Mouse (Mus musculus) left cerebral cortex, postnatal 14 days (tissue): ENCODE results near the gene Acsl1. TPM values are rescaled to one million over a fixed set of nuclear protein-coding genes. Genes with fewer than 3 reads are reported as not detected.

ENCODE experiments used
- DNase-seq, 2 experiments: peaks; one replicate each; pipeline ENCODE4 v3.0.0; 2021 to 2022; ENCODE audit warnings: low spot score in 2 of 2, mixed read lengths in 1 of 2
- intact Hi-C: fragments of 180-260 bp; cut with DNase I; formaldehyde crosslinking; loops from one replicate; pipeline ENCODE4 v1.15.1; 2025
- total RNA-seq, 2 experiments: library from RNA; stranded (reverse); gene quantifications; 2 replicates each; pipeline ENCODE4 v1.2.3; 2021

The Acsl1 gene
- total RNA-seq, 2 experiments from 2014 or later: 45.0 to 47.3 TPM

DNA sequence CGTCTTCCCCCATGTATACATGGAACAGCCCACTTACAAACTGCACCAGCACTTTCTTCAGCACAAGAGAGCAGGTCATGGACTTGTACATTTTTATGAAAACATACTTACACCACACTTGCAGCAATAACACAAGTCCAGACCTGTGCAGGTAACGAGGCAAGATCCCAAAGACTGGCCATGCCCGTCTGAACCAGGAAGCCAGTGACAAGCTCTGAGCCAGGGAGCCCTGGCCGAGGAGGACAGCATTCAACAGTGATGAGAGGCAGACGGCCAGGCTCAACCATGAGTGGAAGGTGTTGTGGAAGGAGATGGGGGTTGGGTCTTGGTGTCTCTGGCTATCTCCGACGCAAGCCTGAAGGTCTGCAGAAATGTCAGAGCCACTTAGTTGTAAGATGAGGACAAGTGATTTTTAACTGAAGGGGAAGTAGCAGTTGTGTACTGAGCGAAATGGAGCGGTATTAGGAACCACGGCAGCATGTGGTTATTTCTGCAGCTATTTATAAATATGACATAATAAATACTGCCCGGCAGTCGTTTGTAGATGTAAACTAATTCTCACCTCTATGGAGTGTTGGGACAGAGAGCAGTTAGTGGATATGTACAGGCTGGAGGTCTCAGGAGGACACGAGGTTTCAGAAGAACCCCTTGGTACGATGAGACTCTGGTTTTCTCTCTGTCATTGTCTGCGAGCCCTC lies 26.6 kb downstream of the Acsl1 start:
- intact Hi-C loops: no loop called here
- DNase-seq: no peak

GRCm38 (mm10) chr8:46499376-46500061 lies 28.7 kb downstream of the Acsl1 start:
- no peak for DNase-seq
- intact Hi-C loops: no loop called here

GRCm38 (mm10) chr8:46502333-46503071 lies 31.7 kb downstream of the Acsl1 start:
- intact Hi-C loops: no loop called here
- DNase-seq: no peak

GRCm38 (mm10) chr8:46503072-46503695 lies 32.3 kb downstream of the Acsl1 start:
- intact Hi-C loops: no loop called here

GRCm38 (mm10) chr8:46504196-46504595 lies 33.4 kb downstream of the Acsl1 start:
- intact Hi-C loops: no loop called here
- no peak for DNase-seq

More at GRCm38 (mm10) chr8:46503072-46503695, 32.3 kb downstream of the Acsl1 start:
- no peak for DNase-seq

GRCm38 (mm10) chr8:46508488-46509395 lies 37.9 kb downstream of the Acsl1 start:
- intact Hi-C loops: no loop called here
- no peak for DNase-seq

GRCm38 (mm10) chr8:46509474-46509873 lies 38.6 kb downstream of the Acsl1 start:
- intact Hi-C loops: no loop called here
- DNase-seq: no peak

DNA sequence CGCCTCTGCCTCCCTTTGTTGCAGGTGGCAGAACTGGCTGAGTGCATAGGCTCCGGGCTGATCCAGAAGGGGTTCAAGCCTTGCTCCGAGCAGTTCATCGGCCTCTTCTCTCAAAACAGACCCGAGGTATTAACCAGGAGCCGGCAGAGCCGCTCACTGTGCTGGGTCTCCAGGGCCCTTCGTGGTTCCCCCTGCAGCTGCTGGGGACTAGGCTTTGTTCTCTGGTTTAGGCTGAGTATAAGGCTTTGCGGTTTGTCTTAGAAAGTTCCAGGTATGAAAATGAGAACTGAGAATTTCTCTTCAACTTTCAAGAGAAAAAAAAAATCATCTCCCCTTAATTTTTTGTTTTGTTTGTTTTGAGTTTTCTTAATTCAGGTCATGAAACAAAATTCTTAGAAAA lies 40.5 kb downstream of the Acsl1 start:
- intact Hi-C loops: no loop called here
- DNase-seq: no peak

DNA sequence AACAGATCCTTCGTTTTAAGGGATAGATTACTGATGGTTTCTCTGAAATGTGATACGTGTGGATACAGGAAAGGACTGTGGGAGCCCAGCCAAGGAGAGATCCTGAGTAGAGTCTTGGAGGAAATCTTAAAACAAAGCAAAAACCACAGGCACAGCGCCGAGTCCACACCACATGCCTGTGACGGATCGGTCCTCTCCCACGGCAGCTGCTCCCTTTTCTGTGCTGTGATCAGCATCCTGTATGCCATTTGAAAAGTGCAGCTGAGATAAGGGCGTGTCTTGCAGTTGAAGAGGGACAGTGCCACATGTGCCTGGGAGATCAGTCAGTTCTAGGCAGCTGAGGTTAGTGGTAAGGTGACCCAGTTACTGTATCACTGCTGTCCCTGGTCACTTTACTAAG lies 41.7 kb downstream of the Acsl1 start:
- intact Hi-C loops: no loop called here

GRCm38 (mm10) chr8:46514027-46514426 lies 43.2 kb downstream of the Acsl1 start:
- intact Hi-C loops: no loop called here
- no peak for DNase-seq

More for the DNA sequence above, 41.7 kb downstream of the Acsl1 start:
- DNase-seq: peak; percentile 15 to 16

DNA sequence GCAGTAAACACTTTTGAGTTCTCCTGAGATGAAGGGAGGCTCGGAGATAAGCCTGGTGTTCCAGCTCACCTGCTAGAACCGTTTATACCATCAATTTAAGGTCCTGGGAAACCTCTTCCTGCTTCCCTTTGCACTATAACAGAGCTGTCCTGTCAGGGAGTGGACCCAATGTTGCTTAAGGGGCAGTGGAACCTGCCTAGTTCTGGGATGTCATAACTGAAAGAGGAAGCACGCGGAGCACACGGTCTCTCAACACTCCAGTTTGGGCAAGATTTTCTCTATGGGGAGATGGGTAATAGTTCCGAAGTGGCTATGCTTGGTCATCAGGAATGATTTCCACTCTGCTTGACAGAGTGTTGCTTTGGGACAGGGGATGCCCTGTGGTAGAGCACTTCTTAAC lies 49.8 kb downstream of the Acsl1 start:
- DNase-seq: no peak
- intact Hi-C loops: no loop called here

GRCm38 (mm10) chr8:46526098-46526497 lies 55.3 kb downstream of the Acsl1 start:
- intact Hi-C loops: no loop called here
- DNase-seq: no peak

DNA sequence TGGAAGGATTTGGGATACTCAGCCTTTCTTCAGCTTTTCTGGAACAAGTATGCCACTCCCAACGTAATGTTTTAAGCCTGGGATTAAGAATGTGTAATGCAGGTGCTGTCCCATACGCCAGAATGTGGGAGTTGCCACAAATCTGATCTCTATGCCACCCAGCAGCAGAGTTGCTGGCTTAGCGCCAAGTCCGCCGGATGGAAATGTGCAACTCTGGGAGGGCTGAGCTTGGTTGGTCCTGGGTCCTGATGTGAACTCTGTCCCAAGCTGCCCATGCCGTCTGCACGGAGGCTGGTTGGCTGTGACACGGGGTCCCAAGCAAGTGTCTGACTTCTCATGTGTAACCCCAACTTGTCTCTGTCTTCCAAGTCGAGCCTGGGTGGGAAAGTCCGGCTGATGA lies 56.0 kb downstream of the Acsl1 start:
- intact Hi-C loops: no loop called here
- no peak for DNase-seq

DNA sequence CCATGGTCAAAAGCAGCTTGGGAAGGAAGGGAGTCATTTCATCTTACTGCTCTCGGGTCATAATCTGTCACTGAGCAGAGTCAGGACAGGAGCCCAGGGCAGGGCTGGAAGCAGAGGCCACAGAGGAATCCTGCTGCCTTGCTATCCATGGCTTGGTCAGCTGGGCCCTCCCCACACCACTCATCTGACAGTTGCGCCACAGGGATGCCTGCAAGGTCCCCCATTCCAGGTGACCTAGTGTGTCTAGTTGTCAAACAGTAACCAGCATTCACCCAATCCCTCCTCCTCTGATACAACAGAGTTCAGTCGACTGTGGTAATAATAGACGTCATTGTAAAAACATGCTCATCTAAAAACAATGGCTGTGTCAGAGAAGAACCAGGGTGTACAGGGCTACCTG lies 58.7 kb downstream of the Acsl1 start:
- no peak for DNase-seq
- intact Hi-C loops: no loop called here

DNA sequence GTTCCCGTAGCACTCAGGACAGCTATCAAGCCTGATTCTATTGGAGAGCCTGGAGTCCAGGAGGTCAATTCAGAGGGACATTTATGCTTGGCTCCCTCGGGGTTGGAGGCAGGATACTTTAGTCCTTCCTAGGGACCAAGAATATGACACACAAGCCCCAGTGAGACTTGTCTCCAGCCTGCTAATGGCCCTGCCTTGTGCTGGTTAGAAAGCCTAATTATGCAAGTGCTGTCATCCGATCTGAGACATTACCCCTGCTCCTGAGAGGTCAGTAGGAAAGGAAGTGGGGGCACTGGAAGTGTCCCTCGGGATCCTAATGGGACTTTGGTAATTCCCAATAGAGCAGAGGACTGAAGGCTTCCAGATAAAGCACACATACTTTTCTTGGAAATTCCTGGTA lies 59.7 kb downstream of the Acsl1 start:
- intact Hi-C loops: no loop called here
- no peak for DNase-seq

- intact Hi-C loops: no loop called here
Measured at GRCm38 (mm10) chr8:46533926-46534325, 63.1 kb downstream of the Acsl1 start.

GRCm38 (mm10) chr8:46539701-46540100 lies 68.9 kb downstream of the Acsl1 start:
- peak in 1 of 2 experiments; percentile 14 for DNase-seq
- intact Hi-C loops: no loop called here

More at GRCm38 (mm10) chr8:46533926-46534325, 63.1 kb downstream of the Acsl1 start:
- no peak for DNase-seq

GRCm38 (mm10) chr8:46543191-46543590 lies 72.4 kb downstream of the Acsl1 start:
- DNase-seq: peak; percentile 10 to 73
- intact Hi-C loops: no loop called here

- intact Hi-C loops: no loop called here
- DNase-seq: no peak
Measured at GRCm38 (mm10) chr8:46543662-46544061, 72.8 kb downstream of the Acsl1 start.
